Mouse (Mus musculus) intestine, postnatal 0 days (tissue): Measurements from ENCODE around the gene Rbm47. TPM values are rescaled to one million over a fixed set of nuclear protein-coding genes. Genes with fewer than 3 reads are reported as not detected.
A peak's percentile ranks its signal among the peaks of the same experiment; 100 is the strongest.
"Not testable (repeated sequence)": the region's sequence is repeated elsewhere in the genome, so short reads cannot be mapped to it uniquely, and the experiment has no call there.

Experiments used
- ATAC-seq: fragments of 200-750 bp; cut with Nextera tagmentation; 2 replicates; pipeline ENCODE4 v1.8.0; 2017; ENCODE audit warnings: mild to moderate bottlenecking, moderate TSS enrichment, moderate library complexity
- H3K27ac ChIP-seq: fragments of 300-500 bp; sonication (generic); 2 replicates; pipeline ENCODE4 v1.5.1; 2014; ENCODE audit warnings: mild to moderate bottlenecking, low read depth, low read length, moderate library complexity
- H3K27me3 ChIP-seq: fragments of 300-500 bp; sonication (generic); replicated peaks from 2 replicates; pipeline ENCODE4 v1.6.1; 2014; ENCODE audit warnings: low read length, mixed read lengths; ENCODE audit not compliant: control insufficient read depth, insufficient read depth
- H3K36me3 ChIP-seq: fragments of 300-500 bp; sonication (generic); 2 replicates; pipeline ENCODE4 v1.6.1; 2014; ENCODE audit warnings: mild to moderate bottlenecking, moderate library complexity; ENCODE audit not compliant: control insufficient read depth, insufficient read depth
- H3K4me1 ChIP-seq: fragments of 300-500 bp; sonication (generic); replicated peaks from 2 replicates; pipeline ENCODE4 v1.6.1; 2014; ENCODE audit warnings: antibody characterized with exemption, low read length, mixed read lengths; ENCODE audit not compliant: control insufficient read depth, insufficient read depth
- H3K4me2 ChIP-seq: fragments of 300-500 bp; sonication (generic); replicated peaks from 2 replicates; pipeline ENCODE4 v1.6.1; 2014; ENCODE audit warnings: low read depth, mild to moderate bottlenecking, moderate library complexity
- H3K4me3 ChIP-seq: fragments of 300-500 bp; sonication (generic); 2 replicates; pipeline ENCODE4 v1.5.1; 2014; ENCODE audit warnings: low read depth, low read length
- H3K9ac ChIP-seq: fragments of 300-500 bp; sonication (generic); 2 replicates; pipeline ENCODE4 v1.6.1; 2014; ENCODE audit warnings: mild to moderate bottlenecking, low read depth, low read length
- H3K9me3 ChIP-seq: fragments of 300-500 bp; sonication (generic); 2 replicates; pipeline ENCODE4 v1.6.1; 2016; ENCODE audit warnings: mixed run types; ENCODE audit not compliant: control insufficient read depth
- CTCF ChIP-seq: sonication (generic); IDR thresholded peaks from 2 replicates; pipeline ENCODE4 v1.5.1; 2016; ENCODE audit warnings: low read depth, mild to moderate bottlenecking, control low read depth, antibody characterized with exemption, moderate library complexity
- WGBS: fragments of 180-500 bp; shearing (Covaris S2); extraction: QIAGEN DNeasy Blood & Tissue Kit; methylation state at CpG from one replicate; pipeline ENCODE4 v1.1.7; 2014; 5-methylcytosine and 5-hydroxymethylcytosine counted together
- polyA plus RNA-seq: library from polyadenylated mRNA; unstranded; fragments of >200 nt; fragmentation: Nextera tagmentation; extraction: Ambion mirVana; gene quantifications from 2 replicates; pipeline ENCODE4 v1.2.1, GENCODE M21; 2015

The Rbm47 gene
- polyA plus RNA-seq, 1 experiment from 2014 or later = 146 TPM

GRCm38 (mm10) chr5:66190481-66191184 lies 17.7 kb upstream of the Rbm47 start:
- no peaks in the 10 kb centered on the region for H3K4me1 ChIP-seq
- H3K27me3 ChIP-seq = no peaks in the 10 kb centered on the region
- no peak overlapping the region for H3K9ac ChIP-seq
- no peak for TF ChIP-seq CTCF
- H3K4me2 ChIP-seq = no peak overlapping the region
- H3K9me3 ChIP-seq = no peaks in the 10 kb centered on the region
- no peaks in the 10 kb centered on the region for H3K36me3 ChIP-seq
- H3K4me3 ChIP-seq = no peak overlapping the region
- H3K27ac ChIP-seq = no peak overlapping the region
- ATAC-seq = no peak
- 79% methylated on average over 16 of the region's 16 CpGs for WGBS

GRCm38 (mm10) chr5:66188591-66188990 lies 15.7 kb upstream of the Rbm47 start:
- not testable (repeated sequence) for H3K27ac ChIP-seq, ATAC-seq, H3K36me3 ChIP-seq, H3K27me3 ChIP-seq, H3K4me2 ChIP-seq, H3K4me1 ChIP-seq, H3K4me3 ChIP-seq, H3K9me3 ChIP-seq, H3K9ac ChIP-seq
- WGBS = 85% methylated on average over 6 of the region's 7 CpGs

- ATAC-seq = no peak
- WGBS = 86% methylated on average over 3 of the region's 3 CpGs
- no peaks in the 10 kb centered on the region for H3K36me3 ChIP-seq
Measured at GRCm38 (mm10) chr5:66182156-66182555, 9.2 kb upstream of the Rbm47 start.

GRCm38 (mm10) chr5:66174160-66174837 lies 1.4 kb upstream of the Rbm47 start:
- no peak for ATAC-seq
- H3K36me3 ChIP-seq = no peaks in the 10 kb centered on the region
- H3K9ac ChIP-seq = no peak overlapping the region
- WGBS = 72% methylated on average over 23 of the region's 23 CpGs
- H3K4me3 ChIP-seq = no peak overlapping the region
- H3K4me2 ChIP-seq = no peak overlapping the region
- H3K9me3 ChIP-seq = no peaks in the 10 kb centered on the region
- no peak overlapping the region for H3K27ac ChIP-seq
- no peak for TF ChIP-seq CTCF
- no peaks in the 10 kb centered on the region for H3K27me3 ChIP-seq
- no peaks in the 10 kb centered on the region for H3K4me1 ChIP-seq

More at GRCm38 (mm10) chr5:66182156-66182555, 9.2 kb upstream of the Rbm47 start:
- no peak overlapping the region for H3K27ac ChIP-seq
- TF ChIP-seq CTCF = no peak
- H3K4me2 ChIP-seq = no peak overlapping the region
- no peak overlapping the region for H3K4me3 ChIP-seq
- no peak overlapping the region for H3K9ac ChIP-seq
- no peaks in the 10 kb centered on the region for H3K4me1 ChIP-seq
- H3K27me3 ChIP-seq = no peaks in the 10 kb centered on the region
- H3K9me3 ChIP-seq = no peaks in the 10 kb centered on the region

- no peak overlapping the region for H3K9ac ChIP-seq
- 0 out of 2 replicates have a peak overlapping the region, but pooled peaks have one; percentile 21 for H3K4me2 ChIP-seq
- H3K27ac ChIP-seq = no peak overlapping the region
- no peaks in the 10 kb centered on the region for H3K36me3 ChIP-seq
- 50% methylated on average over 9 of the region's 9 CpGs for WGBS
- H3K9me3 ChIP-seq = no peaks in the 10 kb centered on the region
- no peaks in the 10 kb centered on the region for H3K27me3 ChIP-seq
- H3K4me3 ChIP-seq = no peak overlapping the region
- no peak for ATAC-seq
- no peaks in the 10 kb centered on the region for H3K4me1 ChIP-seq
- no peak for TF ChIP-seq CTCF
Measured at GRCm38 (mm10) chr5:66170591-66170990, 2.3 kb downstream of the Rbm47 start.

GRCm38 (mm10) chr5:66169099-66169485 lies 3.8 kb downstream of the Rbm47 start:
- no peaks in the 10 kb centered on the region for H3K27me3 ChIP-seq
- no peak overlapping the region for H3K9ac ChIP-seq
- H3K9me3 ChIP-seq = no peaks in the 10 kb centered on the region
- no peak for TF ChIP-seq CTCF
- WGBS = 89% methylated on average over 2 of the region's 2 CpGs
- H3K4me2 ChIP-seq = no peak overlapping the region
- no peak for ATAC-seq
- H3K27ac ChIP-seq = no peak overlapping the region
- no peaks in the 10 kb centered on the region for H3K4me1 ChIP-seq
- no peaks in the 10 kb centered on the region for H3K36me3 ChIP-seq
- H3K4me3 ChIP-seq = no peak overlapping the region
